Mouse (Mus musculus): ENCODE data around the gene Prss44. TPM values are rescaled to one million over a fixed set of nuclear protein-coding genes. Genes with fewer than 3 reads are reported as not detected.

The Prss44 gene
- total RNA-seq (2023): not detected

GRCm38 (mm10) chr9:110813789-110814188, at the start of gene Prss44:
Gene Prss44, plus strand, starts transcription at chr9:110813994.

GRCm38 (mm10) chr9:110797866-110798265, 15.9 kb upstream of the Prss44 start, which contains the start of gene Prss42:
Gene Prss42, plus strand, starts transcription at chr9:110798166.

GRCm38 (mm10) chr9:110826390-110826789, 12.6 kb downstream of the Prss44 start, which contains the start of gene Prss43:
Gene Prss43, plus strand, starts transcription at chr9:110826690.

DNA sequence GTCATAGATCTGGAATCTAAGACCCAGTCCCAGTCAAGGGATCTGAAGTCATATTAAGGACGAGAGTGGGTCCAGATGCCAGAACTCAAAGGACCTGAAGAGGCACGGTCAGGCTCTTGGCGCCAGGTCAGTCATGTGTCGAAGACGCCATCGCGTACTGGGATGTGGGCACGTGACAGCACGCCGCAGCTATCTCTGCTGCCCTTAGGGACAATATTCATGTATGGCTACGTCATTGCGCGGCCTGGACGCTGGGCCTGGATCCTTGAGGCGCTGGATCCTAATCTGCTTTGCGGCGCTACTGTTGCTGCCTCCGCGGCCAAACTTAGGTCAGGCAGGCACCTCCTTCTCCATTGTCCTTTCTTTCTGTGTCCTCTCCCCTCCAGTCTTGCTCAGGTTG, 20.6 kb downstream of the Prss44 start, which contains the start of gene Prss45:
TSS of gene Prss45 (plus strand) at position 178 of the 400 bp plus-strand sequence.

DNA sequence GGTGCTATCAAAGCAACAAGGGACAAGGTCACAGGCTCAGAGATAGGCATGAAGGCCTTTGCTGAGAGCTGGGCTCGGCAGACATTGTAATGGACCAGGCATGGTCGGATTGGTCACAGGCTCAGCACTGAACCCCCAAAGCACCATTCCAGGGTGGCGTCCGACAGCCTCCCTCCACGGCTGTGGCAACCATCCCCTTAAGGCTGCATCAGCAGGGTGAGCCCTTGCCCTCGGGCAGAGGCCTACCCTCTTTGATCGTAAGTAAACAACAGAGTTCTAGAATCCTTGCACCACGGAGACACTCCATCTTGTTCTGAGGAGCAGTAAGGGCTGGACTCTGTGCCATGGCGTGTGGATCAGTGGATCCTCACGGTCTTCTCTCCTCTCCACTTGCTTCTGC, 30.4 kb downstream of the Prss44 start, which contains the start of gene Prss46:
TSS of gene Prss46 (plus strand) at position 301 of the 400 bp plus-strand sequence.

GRCm38 (mm10) chr9:110857781-110858472, 44.1 kb downstream of the Prss44 start, which contains the start of gene Prss50:
Gene Prss50, plus strand, starts transcription at chr9:110857967.

Other genes starting within 250 kb of the Prss44 start
- 10 to 100 TPM in 1 of 2 experiments, 1 to 10 TPM in 1; 9.9 to 13.9 TPM for gene Nradd, start 189.5 kb upstream of the Prss44 start, total RNA-seq (2023)
- 100 to 1,000 TPM; 290 to 330 TPM for gene Nbeal2, start 159.8 kb upstream of the Prss44 start, total RNA-seq (2023)
- 100 to 1,000 TPM; 147 TPM for gene Ccdc12, start 157.5 kb upstream of the Prss44 start, total RNA-seq (2023)
- not detected for gene Myl3, start 72.1 kb upstream of the Prss44 start, total RNA-seq (2023)
- under 1 TPM; 0.44 to 0.56 TPM for gene Pth1r, start 66.8 kb upstream of the Prss44 start, total RNA-seq (2023)
- not detected for gene Prss42, start 15.8 kb upstream of the Prss44 start, total RNA-seq (2023)
- not detected for gene Prss43, start 12.7 kb downstream of the Prss44 start, total RNA-seq (2023)
- gene Prss45, start 20.6 kb downstream of the Prss44 start, total RNA-seq (2023): not detected
- gene Prss46, start 30.5 kb downstream of the Prss44 start, total RNA-seq (2023): not detected
- gene Prss50, start 44.0 kb downstream of the Prss44 start, total RNA-seq (2023): 1 to 10 TPM in 1 of 2 experiments, not detected in 1; 2.2 TPM
- 1 to 10 TPM in 1 of 2 experiments, under 1 TPM in 1; 0.60 to 2.2 TPM for gene Als2cl, start 65.9 kb downstream of the Prss44 start, total RNA-seq (2023)
- not detected for gene Tmie, start 66.1 kb downstream of the Prss44 start, total RNA-seq (2023)
- not detected for gene Fam240a, start 102.9 kb downstream of the Prss44 start, total RNA-seq (2023)
- gene Tdgf1, start 132.2 kb downstream of the Prss44 start, total RNA-seq (2023): not detected
- not detected for gene Lrrc2, start 137.6 kb downstream of the Prss44 start, total RNA-seq (2023)
- not detected for gene Rtp3, start 176.6 kb downstream of the Prss44 start, total RNA-seq (2023)
- gene Ltf, start 205.3 kb downstream of the Prss44 start, total RNA-seq (2023): over 10,000 TPM in 1 of 2 experiments, 1,000 to 10,000 TPM in 1; 9,814 to 12,462 TPM
- 100 to 1,000 TPM; 102 to 151 TPM for gene Ccrl2, start 243.5 kb downstream of the Prss44 start, total RNA-seq (2023)